Mouse (Mus musculus) kidney, postnatal 4 days (tissue): Measurements from ENCODE around the gene Pdcd1lg2.
A peak's percentile ranks its signal among the peaks of the same experiment; 100 is the strongest.

Source experiments
- DNase-seq, 2 experiments: peaks; one replicate each; pipeline ENCODE4 v3.0.0; 2021; ENCODE audit warnings: mixed read lengths in 2 of 2

Pdcd1lg2 gene

DNA sequence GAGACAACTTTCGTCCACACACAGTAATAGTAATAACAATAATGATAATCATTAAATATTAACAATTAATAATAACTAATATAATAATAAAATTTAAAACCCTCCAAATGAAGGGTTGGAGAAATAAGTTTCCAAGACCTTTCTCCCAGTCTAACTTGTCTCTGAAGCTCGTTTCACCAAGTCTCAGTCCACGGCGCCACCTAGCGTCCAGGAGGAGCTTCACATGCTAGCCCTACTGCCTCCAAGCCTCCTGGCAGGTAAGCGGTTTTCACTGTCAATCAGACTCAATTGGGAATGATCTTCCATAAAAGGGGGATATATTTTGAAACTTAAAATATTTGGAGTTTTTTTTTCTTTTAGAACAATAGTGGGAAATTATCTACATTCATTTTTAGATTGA is 90.8 kb downstream of the Pdcd1lg2 start:
- DNase-seq, result peak; percentile 90 to 91

DNA sequence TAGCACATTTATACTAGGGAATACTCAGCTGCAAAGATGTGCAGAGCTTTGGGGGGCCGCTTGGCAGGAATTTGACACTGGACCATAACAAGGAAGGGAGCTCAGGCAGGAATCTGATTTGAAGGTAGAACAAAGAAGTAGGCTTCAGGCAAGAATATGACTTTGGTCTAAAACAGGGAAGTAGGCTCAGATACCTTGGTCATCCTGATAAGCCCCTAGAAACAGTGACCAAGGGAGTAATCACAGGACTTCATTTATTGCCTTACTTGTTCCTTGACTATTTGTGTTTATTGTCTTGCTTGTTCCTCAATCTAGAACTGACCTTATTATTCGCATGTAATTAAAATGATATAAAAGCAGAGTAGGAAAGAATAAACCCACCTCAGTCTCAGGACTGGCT is 93.4 kb downstream of the Pdcd1lg2 start:
- DNase-seq, result no peak

DNA sequence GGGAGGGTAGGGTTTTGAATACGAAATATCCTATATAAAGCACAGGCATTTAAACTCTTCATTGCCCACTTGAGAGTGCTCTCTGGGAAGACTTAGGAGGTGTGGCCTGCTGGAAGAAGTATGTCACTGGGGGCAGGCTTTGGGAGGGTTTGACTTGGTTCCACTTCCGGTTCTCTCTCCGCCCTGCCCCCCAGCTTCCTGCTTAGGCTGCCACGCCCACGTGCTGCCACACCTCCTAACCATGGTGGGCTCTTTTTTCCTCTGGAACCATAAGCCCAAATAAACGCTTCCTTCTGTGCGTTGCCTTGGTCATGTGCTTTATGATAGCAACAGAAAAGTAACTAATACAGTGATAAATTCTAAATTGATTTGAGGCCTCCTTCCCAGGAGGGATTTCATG is 94.9 kb downstream of the Pdcd1lg2 start:
- DNase-seq, result peak in 1 of 2 experiments; percentile 48

DNA sequence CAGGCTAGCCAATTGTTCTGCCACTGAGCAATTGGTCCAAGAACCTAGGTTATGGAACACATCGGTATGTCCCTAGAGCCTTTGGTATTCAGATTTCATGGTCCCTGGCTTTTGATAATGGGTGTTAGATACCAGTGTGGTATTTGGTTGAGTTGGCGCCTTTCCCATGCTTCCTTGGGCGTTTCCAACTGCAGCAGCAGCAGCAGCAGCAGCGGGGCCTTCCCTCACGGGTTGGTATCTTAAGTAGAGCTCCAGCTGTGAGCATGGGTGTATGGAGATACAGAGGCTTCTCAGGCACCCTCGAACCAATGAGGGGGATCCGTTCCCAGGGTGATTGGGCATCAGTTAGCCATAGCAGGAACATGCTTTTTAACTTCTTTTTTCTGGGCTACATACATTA is 97.5 kb downstream of the Pdcd1lg2 start:
- DNase-seq, result no peak

DNA sequence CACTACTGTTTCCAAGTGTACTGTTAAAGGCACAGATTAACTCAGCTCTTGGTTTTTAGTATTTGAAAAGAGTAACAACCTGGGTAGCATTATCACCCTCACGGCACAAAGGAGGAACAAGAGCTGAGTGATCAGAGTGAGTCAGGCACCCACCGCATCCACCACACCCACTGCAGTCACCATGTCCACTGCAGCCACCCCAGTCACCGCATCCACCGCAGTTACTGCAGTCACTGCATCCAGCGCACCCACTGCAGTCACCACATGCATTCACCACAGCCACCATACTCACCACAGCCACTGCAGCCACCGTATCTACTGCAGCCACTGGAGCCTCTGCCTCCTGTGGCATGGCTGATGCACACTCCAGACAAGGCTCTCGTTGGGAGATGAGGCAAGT is 99.1 kb downstream of the Pdcd1lg2 start:
- DNase-seq, result no peak

DNA sequence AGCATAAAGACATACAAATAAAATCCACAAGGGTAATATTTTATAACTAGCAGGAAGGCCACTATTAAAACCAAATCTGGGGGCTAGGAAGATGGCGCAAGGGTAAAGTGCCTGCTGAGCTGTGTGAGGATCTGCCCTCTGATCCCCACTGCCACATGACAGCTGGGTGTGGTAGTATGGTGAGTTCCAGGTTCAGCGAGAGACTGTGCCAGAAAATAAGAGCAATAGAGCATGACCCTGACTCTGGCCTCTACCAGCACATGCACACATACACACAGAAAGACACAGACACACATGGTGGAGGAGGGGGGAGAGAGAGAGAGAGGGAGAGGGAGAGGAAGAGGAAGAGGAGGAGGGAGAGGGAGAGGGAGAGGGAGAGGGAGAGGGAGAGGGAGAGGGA is 101.1 kb downstream of the Pdcd1lg2 start:
- no peak for DNase-seq

DNA sequence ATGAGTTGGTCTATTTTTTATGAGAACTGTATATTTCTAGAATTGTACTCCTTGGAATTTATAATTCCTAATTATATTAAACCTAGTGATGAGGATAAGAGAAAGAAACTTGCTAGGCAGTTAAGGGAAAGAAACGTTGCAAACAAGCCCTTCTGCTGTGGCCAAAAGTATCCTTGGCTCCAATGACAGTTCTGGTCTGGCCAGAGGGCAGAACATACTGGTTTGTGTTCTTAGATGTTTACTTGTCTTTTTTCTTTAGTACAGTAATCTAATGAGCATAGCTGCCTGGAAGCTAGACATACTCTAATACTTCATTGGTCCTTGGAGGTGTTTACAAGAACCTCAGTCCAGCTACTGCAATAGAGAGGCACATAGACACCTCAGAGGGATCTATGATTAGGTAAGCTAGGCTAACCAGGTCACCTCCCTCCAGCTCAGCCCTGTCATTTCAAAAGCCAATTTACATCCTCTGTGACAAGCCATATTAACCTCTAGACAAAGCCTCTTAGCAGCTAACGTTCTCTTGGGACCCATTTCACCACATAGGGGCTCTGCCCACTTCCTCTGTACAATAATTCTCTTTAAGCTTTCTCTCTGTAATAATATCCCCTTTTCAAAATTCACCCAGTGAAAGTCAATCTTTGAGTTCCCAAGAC is 102.5 kb downstream of the Pdcd1lg2 start:
- no peak for DNase-seq

DNA sequence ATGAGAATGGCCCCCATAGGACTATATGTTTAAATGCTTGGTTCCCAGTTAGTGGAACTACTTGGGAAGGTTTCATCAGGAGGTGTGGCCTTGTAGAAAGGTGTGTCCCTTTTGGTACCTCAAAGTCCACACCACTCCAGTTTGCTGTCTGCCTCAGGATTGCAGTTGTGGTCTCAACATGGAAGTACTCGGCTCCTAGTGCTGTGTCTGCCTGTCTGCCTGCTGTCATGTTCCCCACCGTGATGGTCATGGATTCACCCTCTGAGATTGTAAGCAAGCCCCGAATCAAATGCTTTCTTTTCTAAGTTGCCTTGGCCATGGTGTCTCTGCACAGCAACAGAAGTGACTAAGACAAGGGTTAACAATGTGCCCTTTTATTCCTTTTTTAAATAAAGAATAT is 103.4 kb downstream of the Pdcd1lg2 start:
- no peak for DNase-seq

DNA sequence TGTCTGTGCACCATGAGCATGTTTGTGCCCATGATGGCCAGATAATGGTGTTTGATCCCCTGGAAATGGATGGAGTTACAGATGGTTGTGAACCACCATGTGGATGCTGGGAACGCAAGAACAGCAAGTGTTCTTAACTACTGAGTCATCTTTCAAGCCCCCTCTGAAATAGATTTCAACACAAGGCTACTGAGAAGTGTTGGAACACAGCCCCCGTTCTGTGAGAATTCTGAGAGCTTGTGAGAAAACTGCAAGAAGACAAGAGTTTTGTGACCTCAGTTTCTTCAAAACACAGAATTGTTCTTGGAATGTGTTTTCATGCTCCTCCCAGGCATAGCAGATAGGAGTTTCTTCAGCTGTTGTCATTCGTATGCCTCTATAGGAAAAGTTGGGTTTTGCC is 104.7 kb downstream of the Pdcd1lg2 start:
- DNase-seq, result no peak

DNA sequence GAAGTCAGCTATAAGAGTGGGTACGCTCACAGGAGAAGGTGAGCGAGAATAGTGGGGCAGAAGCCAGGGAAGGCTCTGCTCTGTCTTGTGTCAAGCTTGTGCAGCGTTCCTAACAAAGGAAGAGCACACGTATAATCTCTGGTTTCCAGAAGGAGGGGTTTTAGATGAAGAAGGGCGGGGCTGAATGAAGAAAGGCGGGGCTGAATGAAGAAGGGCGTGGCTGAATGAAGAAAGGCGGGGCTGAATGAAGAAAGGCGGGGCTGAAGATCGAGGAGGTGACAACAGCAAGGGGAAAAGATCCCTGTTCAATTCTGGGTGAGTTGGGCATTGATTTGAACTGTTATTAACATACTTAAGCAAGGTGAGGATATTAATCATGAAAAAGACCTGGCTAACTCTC is 105.3 kb downstream of the Pdcd1lg2 start:
- DNase-seq, result no peak

DNA sequence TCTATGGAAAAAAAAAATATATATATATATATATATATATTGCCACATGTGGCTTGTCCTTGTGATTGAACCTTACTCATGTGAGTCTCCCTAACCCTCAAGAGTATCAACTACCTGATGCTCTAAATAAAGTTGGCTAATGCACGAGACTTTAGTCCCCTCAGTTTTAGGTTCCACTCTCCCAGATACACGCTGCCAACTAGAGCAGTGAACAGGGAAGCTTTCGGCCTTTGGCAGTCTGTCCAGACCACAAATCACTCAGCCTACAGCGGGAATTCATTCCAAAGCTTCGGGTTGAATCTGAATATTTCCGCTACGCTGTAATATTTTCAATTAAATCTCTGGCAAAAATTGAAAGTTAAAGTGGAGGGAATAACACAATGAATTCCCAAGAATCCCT is 107.7 kb downstream of the Pdcd1lg2 start:
- DNase-seq, result no peak

DNA sequence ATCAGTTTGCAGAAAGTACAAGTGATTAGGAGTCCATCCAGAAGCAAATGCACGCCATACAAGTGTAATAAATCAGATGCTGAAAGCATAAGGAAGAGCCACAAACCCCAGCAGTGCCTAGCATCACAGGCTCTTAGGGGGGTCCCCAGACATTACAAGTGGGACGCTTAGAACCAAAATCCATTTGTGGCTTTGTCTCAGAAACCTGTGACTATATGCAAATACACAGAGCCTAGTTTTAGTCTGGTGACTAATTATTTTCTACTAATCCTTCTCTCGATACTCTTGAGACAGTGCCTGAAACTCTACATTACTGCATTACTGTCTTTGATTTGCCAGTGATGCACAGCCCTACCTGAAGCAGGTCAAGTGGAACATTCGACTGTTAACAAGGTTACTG is 108.2 kb downstream of the Pdcd1lg2 start:
- no peak for DNase-seq
